Comparison of ENCODE assay signal across 9 mouse cellular contexts in genomic region chr5:142959576-142960556, GRCm38 (mm10). TPM values are rescaled to one million over a fixed set of nuclear protein-coding genes. Genes with fewer than 3 reads are reported as not detected.
DNase-seq lines count a peak whose midpoint lies in the region; ATAC-seq lines count a peak whose summit lies in the region.
"Had no signal": no experiment of that assay in that cellular context is flagged by ENCODE, and none has a peak within 500 bp of the region (broad histone marks: within the 10 kb centered on the region; RNA-seq: fewer than 3 reads in every experiment).

Gene Fscn1 (plus strand): TSS chr5:142960343.

- whole genome bisulfite sequencing in embryonic facial prominence, embryonic 13.5 days: 6% methylated on average over 44 of the region's 44 CpGs
- WGBS in limb, embryonic 13.5 days: 8% methylated on average over 44 of the region's 44 CpGs
- WGBS in midbrain, embryonic 16.5 days: 8% methylated on average over 43 of the region's 44 CpGs
- WGBS in stomach, embryonic 14.5 days: 7% methylated on average over 44 of the region's 44 CpGs

- DNase-seq in 3134 (ENCODE audit: extremely low read depth, insufficient read length, low spot score): peak; percentile 94
- DNase-seq in adrenal gland, postnatal 36 days: peak; percentile 90 to 91
- peak; percentile 90 for DNase-seq in heart, adult 8-10 months (ENCODE audit: low spot score)
- DNase-seq in kidney, adult 8-10 months: peak; percentile 41 to 69

- ATAC-seq in embryonic facial prominence, embryonic 13.5 days (ENCODE audit: insufficient number of reproducible peaks, insufficient read depth, low FRiP score, low TSS enrichment, low read depth): peak; percentile 67
- peak; percentile 79 for ATAC-seq in limb, embryonic 13.5 days (ENCODE audit: low FRiP score, low read depth)
- ATAC-seq in midbrain, embryonic 16.5 days: peak; percentile 76
- peak; percentile 80 for ATAC-seq in stomach, embryonic 14.5 days (ENCODE audit: insufficient number of reproducible peaks, insufficient read depth, low FRiP score, low read depth)

- H3K27ac ChIP-seq in embryonic facial prominence, embryonic 13.5 days: peak within 1 kb of the TSS; percentile 94
- peak within 1 kb of the TSS; percentile 98 for H3K27ac ChIP-seq in limb, embryonic 13.5 days
- peak within 1 kb of the TSS; percentile 97 for H3K27ac ChIP-seq in midbrain, embryonic 16.5 days (ENCODE audit: low read length)
- peak within 1 kb of the TSS; percentile 95 for H3K27ac ChIP-seq in stomach, embryonic 14.5 days (ENCODE audit: low read length)

- peak within 1 kb of the TSS; percentile 100 for H3K9ac ChIP-seq in embryonic facial prominence, embryonic 13.5 days
- H3K9ac ChIP-seq in limb, embryonic 13.5 days: peak within 1 kb of the TSS; percentile 99
- H3K9ac ChIP-seq in midbrain, embryonic 16.5 days (ENCODE audit: low read depth, low read length): peak within 1 kb of the TSS; percentile 100
- H3K9ac ChIP-seq in stomach, embryonic 14.5 days (replicated peaks; ENCODE audit: low read depth, low read length): peak within 1 kb of the TSS; percentile 95

- no peaks in the 10 kb centered on the region for H3K27me3 ChIP-seq in embryonic facial prominence, embryonic 13.5 days
- H3K27me3 ChIP-seq in limb, embryonic 13.5 days: no peaks in the 10 kb centered on the region
- no peaks in the 10 kb centered on the region for H3K27me3 ChIP-seq in midbrain, embryonic 16.5 days (ENCODE audit: control insufficient read depth, insufficient read depth, low read depth, low read length)
- H3K27me3 ChIP-seq in stomach, embryonic 14.5 days (ENCODE audit: control insufficient read depth, insufficient read depth, low read length): no peaks in the 10 kb centered on the region

- peak within 1 kb of the TSS; percentile 97 for H3K4me3 ChIP-seq in embryonic facial prominence, embryonic 13.5 days
- peak within 1 kb of the TSS; percentile 100 for H3K4me3 ChIP-seq in limb, embryonic 13.5 days
- H3K4me3 ChIP-seq in midbrain, embryonic 16.5 days (ENCODE audit: low read depth, low read length): peak within 1 kb of the TSS; percentile 79
- peak within 1 kb of the TSS; percentile 95 for H3K4me3 ChIP-seq in stomach, embryonic 14.5 days (ENCODE audit: low read depth, low read length)

- peaks cover 6% of the 10 kb centered on the region; the same call in 1 of the 2 replicates for H3K36me3 ChIP-seq in embryonic facial prominence, embryonic 13.5 days
- peaks cover 9% of the 10 kb centered on the region for H3K36me3 ChIP-seq in limb, embryonic 13.5 days
- H3K36me3 ChIP-seq in midbrain, embryonic 16.5 days (ENCODE audit: control insufficient read depth, insufficient read depth, low read length): no peaks in the 10 kb centered on the region
- H3K36me3 ChIP-seq in stomach, embryonic 14.5 days (ENCODE audit: control insufficient read depth, insufficient read depth, low read length): no peaks in the 10 kb centered on the region

- no peaks in the 10 kb centered on the region for H3K9me3 ChIP-seq in embryonic facial prominence, embryonic 13.5 days
- no peaks in the 10 kb centered on the region for H3K9me3 ChIP-seq in limb, embryonic 13.5 days
- no peaks in the 10 kb centered on the region for H3K9me3 ChIP-seq in midbrain, embryonic 16.5 days (replicated peaks; ENCODE audit: control insufficient read depth, low read length, poor library complexity, severe bottlenecking)
- no peaks in the 10 kb centered on the region for H3K9me3 ChIP-seq in stomach, embryonic 14.5 days (ENCODE audit: control insufficient read depth, low read depth, low read length)

- H3K4me1 ChIP-seq in embryonic facial prominence, embryonic 13.5 days: peaks cover 30% of the 10 kb centered on the region
- peaks cover 33% of the 10 kb centered on the region for H3K4me1 ChIP-seq in limb, embryonic 13.5 days
- H3K4me1 ChIP-seq in midbrain, embryonic 16.5 days (ENCODE audit: control insufficient read depth, insufficient read depth, low read length): peaks cover 13% of the 10 kb centered on the region
- peaks cover 18% of the 10 kb centered on the region for H3K4me1 ChIP-seq in stomach, embryonic 14.5 days (ENCODE audit: control insufficient read depth, insufficient read depth, low read length)

- peak within 1 kb of the TSS; percentile 95 for H3K4me2 ChIP-seq in embryonic facial prominence, embryonic 13.5 days
- H3K4me2 ChIP-seq in limb, embryonic 13.5 days (replicated peaks): peak within 1 kb of the TSS; percentile 98
- H3K4me2 ChIP-seq in midbrain, embryonic 16.5 days (ENCODE audit: low read length): peak within 1 kb of the TSS; percentile 88
- peak within 1 kb of the TSS; percentile 54 for H3K4me2 ChIP-seq in stomach, embryonic 14.5 days (replicated peaks; ENCODE audit: low read depth, low read length)

RNA-seq across cellular contexts. Expression of gene Fscn1, which starts in this region (rescaled TPM):
- total RNA-seq in adrenal gland, postnatal 36 days (2021): 10 to 100 TPM; 33.6 to 42.0 TPM
- polyA plus RNA-seq in embryonic facial prominence, embryonic 13.5 days (2015; fragmentation: Nextera tagmentation; extraction: Ambion mirVana): 392 and 441 TPM in 2 replicates
- 10 to 100 TPM in 3 of 4 experiments, 1 to 10 TPM in 1; 9.9 to 28.6 (median 23.6) TPM for total RNA-seq in heart, adult 8-10 months (2022)
- polyA plus RNA-seq in limb, embryonic 13.5 days (2015; fragmentation: Nextera tagmentation; extraction: Ambion mirVana): 421 and 428 TPM in 2 replicates
- polyA plus RNA-seq in midbrain, embryonic 16.5 days (2015; fragmentation: Nextera tagmentation; extraction: Ambion mirVana): 493 and 557 TPM in 2 replicates
- 232 and 251 TPM in 2 replicates for polyA plus RNA-seq in stomach, embryonic 14.5 days (2014; fragmentation: Nextera tagmentation; extraction: Ambion mirVana)
- total RNA-seq: MEL had no signal

Comparison
In these comparisons a context has a peak if more than half of its experiments do, and no peak if none do; other contexts are left out.
1. Peak in every context shown above with its lines: DNase-seq, ATAC-seq, H3K4me3 ChIP-seq and H3K27ac ChIP-seq.